Comparison of ENCODE assay signal across 10 mouse cellular contexts in genomic region chr4:31404840-31405714, GRCm38 (mm10).
A peak's percentile ranks its signal among the peaks of the same experiment; 100 is the strongest.
DNase-seq lines count a peak whose midpoint lies in the region; ATAC-seq lines count a peak whose summit lies in the region.
"Had no signal": no experiment of that assay in that cellular context is flagged by ENCODE, and none has a peak within 500 bp of the region (broad histone marks: within the 10 kb centered on the region; RNA-seq: fewer than 3 reads in every experiment).

No protein-coding gene starts in this region.

- no peak for ATAC-seq in kidney, embryonic 15.5 days (replicated peaks; ENCODE audit: low FRiP score)
- no peak for ATAC-seq in embryonic facial prominence, embryonic 11.5 days (replicated peaks; ENCODE audit: insufficient number of reproducible peaks, low FRiP score, low TSS enrichment, low read depth)
- ATAC-seq in heart, embryonic 12.5 days (ENCODE audit: insufficient number of reproducible peaks, low FRiP score): peak; percentile 87

- 0 out of 2 replicates have a peak, but pooled peaks cover 12% of the 10 kb centered on the region for H3K4me1 ChIP-seq in kidney, embryonic 15.5 days
- H3K4me1 ChIP-seq in embryonic facial prominence, embryonic 11.5 days (ENCODE audit: control insufficient read depth, insufficient read depth, low read length): peaks cover 4% of the 10 kb centered on the region; the same call in 1 of the 2 replicates
- H3K4me1 ChIP-seq in heart, embryonic 12.5 days (replicated peaks): peaks cover 27% of the 10 kb centered on the region
- H3K4me1 ChIP-seq: megakaryocyte, embryonic 14.5 days had no signal

- H3K27me3 ChIP-seq in kidney, embryonic 15.5 days: no peaks in the 10 kb centered on the region
- no peaks in the 10 kb centered on the region for H3K27me3 ChIP-seq in embryonic facial prominence, embryonic 11.5 days (ENCODE audit: control insufficient read depth, insufficient read depth, low read length)
- H3K27me3 ChIP-seq in heart, embryonic 12.5 days (replicated peaks): no peaks in the 10 kb centered on the region
- H3K27me3 ChIP-seq: megakaryocyte, embryonic 14.5 days; Patski had no signal

- H3K9ac ChIP-seq in kidney, embryonic 15.5 days: no peak overlapping the region
- no peak overlapping the region for H3K9ac ChIP-seq in embryonic facial prominence, embryonic 11.5 days (replicated peaks; ENCODE audit: low read length)
- no peak overlapping the region for H3K9ac ChIP-seq in heart, embryonic 12.5 days

- no peak for DNase-seq in kidney, postnatal 14 days
- peak; percentile 48 for DNase-seq in embryonic facial prominence, embryonic 11.5 days (ENCODE audit: low spot score)
- DNase-seq in lung, postnatal 10 days: peak; percentile 33
- DNase-seq in ovary, adult 18-20 months (ENCODE audit: low spot score): no peak
- no peak for DNase-seq in urinary bladder, adult 18-20 months (ENCODE audit: low spot score in 2 of 2)
- no peak for DNase-seq in T-cell, adult 2 months (ENCODE audit: low spot score)

- no peaks in the 10 kb centered on the region for H3K36me3 ChIP-seq in kidney, embryonic 15.5 days
- H3K36me3 ChIP-seq in embryonic facial prominence, embryonic 11.5 days (replicated peaks; ENCODE audit: control insufficient read depth, insufficient read depth, low read depth, low read length): no peaks in the 10 kb centered on the region
- H3K36me3 ChIP-seq in heart, embryonic 12.5 days: no peaks in the 10 kb centered on the region

- H3K9me3 ChIP-seq in kidney, embryonic 15.5 days (replicated peaks): no peaks in the 10 kb centered on the region
- no peaks in the 10 kb centered on the region for H3K9me3 ChIP-seq in embryonic facial prominence, embryonic 11.5 days (replicated peaks; ENCODE audit: control insufficient read depth, low read length)
- H3K9me3 ChIP-seq in heart, embryonic 12.5 days (replicated peaks): no peaks in the 10 kb centered on the region

- no peak overlapping the region for H3K4me3 ChIP-seq in kidney, embryonic 15.5 days (replicated peaks)
- H3K4me3 ChIP-seq in embryonic facial prominence, embryonic 11.5 days (ENCODE audit: low read depth, low read length): no peak overlapping the region
- H3K4me3 ChIP-seq in heart, embryonic 12.5 days: peak overlapping the region; percentile 27
- H3K4me3 ChIP-seq: megakaryocyte, embryonic 14.5 days had no signal

- no peak overlapping the region for H3K27ac ChIP-seq in kidney, embryonic 15.5 days
- H3K27ac ChIP-seq in embryonic facial prominence, embryonic 11.5 days (replicated peaks; ENCODE audit: low read depth, low read length): no peak overlapping the region
- H3K27ac ChIP-seq in heart, embryonic 12.5 days (ENCODE audit: poor library complexity, severe bottlenecking): peak overlapping the region; percentile 84

- H3K4me2 ChIP-seq in kidney, embryonic 15.5 days: peak overlapping the region; percentile 2; the same call in 1 of the 2 replicates
- H3K4me2 ChIP-seq in embryonic facial prominence, embryonic 11.5 days (ENCODE audit: low read depth, low read length): no peak overlapping the region
- H3K4me2 ChIP-seq in heart, embryonic 12.5 days: peak overlapping the region; percentile 63

- 62% methylated on average over 16 of the region's 16 CpGs for WGBS in kidney, embryonic 15.5 days
- 44% methylated on average over 16 of the region's 16 CpGs for WGBS in embryonic facial prominence, embryonic 11.5 days
- 20% methylated on average over 16 of the region's 16 CpGs for WGBS in heart, embryonic 12.5 days

Comparison
In these comparisons a context has a peak if more than half of its experiments do, and no peak if none do; other contexts are left out.
1. DNase-seq: peak in embryonic facial prominence, embryonic 11.5 days (single experiment) and lung, postnatal 10 days (single experiment); none in kidney, postnatal 14 days (single experiment), ovary, adult 18-20 months (single experiment), urinary bladder, adult 18-20 months (0 of 2) and T-cell, adult 2 months (single experiment).